Mouse (Mus musculus): ENCODE data around the gene Capn2. TPM values are rescaled to one million over a fixed set of nuclear protein-coding genes. Genes with fewer than 3 reads are reported as not detected.

The Capn2 gene
- polyA plus RNA-seq (2015; fragmentation: Nextera tagmentation; extraction: Ambion mirVana), result 135 and 149 TPM in 2 replicates

DNA sequence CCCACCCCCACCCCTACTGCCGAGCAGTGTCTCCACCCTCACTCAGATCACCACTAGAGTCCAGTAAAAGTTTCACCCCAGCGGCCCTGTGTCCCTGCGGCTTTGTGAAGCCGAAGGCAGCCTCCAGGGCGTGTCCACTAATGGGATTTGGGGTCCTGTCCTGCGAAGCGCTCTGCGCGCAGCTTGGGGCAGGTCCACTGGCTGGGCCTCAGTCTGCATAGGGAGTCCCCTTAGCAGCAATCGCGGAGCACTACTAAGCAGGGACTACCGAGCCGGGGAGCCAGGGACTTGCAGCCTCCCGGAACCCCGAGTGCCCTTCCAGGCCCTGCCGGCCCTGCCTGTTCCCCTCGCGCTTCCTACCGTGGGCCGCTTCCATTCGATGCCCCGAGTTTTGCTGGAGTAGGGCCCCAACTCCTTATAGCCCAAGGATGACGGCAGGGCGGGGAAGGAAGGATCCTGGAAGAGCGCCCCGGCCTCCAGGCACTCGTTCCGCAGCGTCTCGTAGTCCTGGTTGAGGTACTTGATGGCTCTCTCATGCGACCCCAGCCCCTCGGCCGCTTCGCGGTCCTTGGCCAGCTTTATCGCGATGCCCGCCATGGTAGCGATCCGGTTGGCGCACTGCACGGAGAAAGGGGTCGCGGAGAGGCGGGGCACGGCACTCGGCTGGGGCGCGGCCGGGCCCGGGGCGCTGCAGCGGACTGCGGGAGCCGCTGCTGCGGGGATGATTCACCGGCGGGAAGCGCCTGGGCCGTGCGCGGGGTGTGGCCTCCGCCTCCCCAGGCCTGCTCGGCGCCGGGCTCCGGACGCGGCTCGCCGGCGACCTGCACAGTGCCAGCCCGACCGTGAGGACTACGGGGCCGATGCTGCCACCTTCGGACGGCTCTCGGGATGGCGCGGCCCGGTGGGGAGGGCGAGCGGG is at the start of gene Capn2:
Capn2 (minus strand) TSS at position 851 of the 919 bp plus-strand sequence.
- ATAC-seq, result peak; percentile 89
- no peak for TF ChIP-seq EP300 (IDR thresholded peaks at IDR 0.05)
- TF ChIP-seq CTCF (IDR thresholded peaks at IDR 0.05), result peak; percentile 82
- Histone ChIP-seq H3K4me2 (replicated peaks; ENCODE audit: low read depth, low read length) (peak within 1 kb of the TSS; percentile 87), H3K36me3 (ENCODE audit: insufficient read depth, low read length) (no peaks in the 10 kb centered on the region), H3K9ac (replicated peaks; ENCODE audit: low read depth) (peak within 1 kb of the TSS; percentile 91), H3K27me3 (replicated peaks; ENCODE audit: insufficient read depth, low read length) (no peaks in the 10 kb centered on the region), H3K27ac (ENCODE audit: low read length) (peak within 1 kb of the TSS; percentile 95), H3K9me3 (ENCODE audit: low read length) (no peaks in the 10 kb centered on the region), H3K4me1 (ENCODE audit: insufficient read depth, low read depth, low read length) (peaks cover 19% of the 10 kb centered on the region), H3K4me3 (ENCODE audit: low read depth, low read length) (peak within 1 kb of the TSS; percentile 82)
- peak; percentile 93 for DNase-seq (ENCODE audit: low spot score)
- under 1% methylated on average over 69 of the region's 84 CpGs for WGBS

DNA sequence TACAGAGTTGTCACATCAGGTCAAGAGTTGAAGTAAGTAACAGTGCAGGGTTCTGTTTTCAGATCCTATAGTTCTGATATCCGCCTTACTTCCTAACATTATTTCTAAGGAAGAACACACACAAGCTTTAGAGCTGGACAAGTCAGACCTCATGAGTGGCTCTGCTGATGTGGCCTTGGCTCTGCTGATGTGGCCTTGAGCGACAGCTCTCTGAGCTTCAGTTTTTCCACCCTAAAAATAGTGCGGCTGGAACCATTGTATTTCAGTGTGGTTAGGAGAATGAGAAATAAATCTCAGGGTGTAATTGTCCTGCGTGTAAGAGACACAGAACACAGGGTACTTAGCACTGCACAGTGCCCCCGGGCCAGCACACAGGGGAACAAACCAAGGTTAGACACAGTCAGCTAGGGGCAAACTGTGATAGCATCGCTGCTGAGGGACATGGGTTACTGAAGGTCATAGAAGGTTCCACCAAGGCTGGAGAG is 48.0 kb upstream of the Capn2 start:
- ATAC-seq, result no peak
- Histone ChIP-seq H3K36me3 (ENCODE audit: insufficient read depth, low read length) (no peaks in the 10 kb centered on the region), H3K9me3 (ENCODE audit: low read length) (no peaks in the 10 kb centered on the region), H3K4me3 (ENCODE audit: low read depth, low read length) (no peak overlapping the region), H3K4me2 (replicated peaks; ENCODE audit: low read depth, low read length) (no peak overlapping the region), H3K9ac (replicated peaks; ENCODE audit: low read depth) (no peak overlapping the region), H3K27me3 (replicated peaks; ENCODE audit: insufficient read depth, low read length) (no peaks in the 10 kb centered on the region), H3K4me1 (ENCODE audit: insufficient read depth, low read depth, low read length) (0 out of 2 replicates have a peak, but pooled peaks cover 3% of the 10 kb centered on the region), H3K27ac (ENCODE audit: low read length) (no peak overlapping the region)
- WGBS, result 85% methylated on average over 6 of the region's 6 CpGs
- TF ChIP-seq EP300 (IDR thresholded peaks at IDR 0.05), result no peak
- TF ChIP-seq CTCF (IDR thresholded peaks at IDR 0.05), result no peak
- DNase-seq (ENCODE audit: low spot score), result no peak

DNA sequence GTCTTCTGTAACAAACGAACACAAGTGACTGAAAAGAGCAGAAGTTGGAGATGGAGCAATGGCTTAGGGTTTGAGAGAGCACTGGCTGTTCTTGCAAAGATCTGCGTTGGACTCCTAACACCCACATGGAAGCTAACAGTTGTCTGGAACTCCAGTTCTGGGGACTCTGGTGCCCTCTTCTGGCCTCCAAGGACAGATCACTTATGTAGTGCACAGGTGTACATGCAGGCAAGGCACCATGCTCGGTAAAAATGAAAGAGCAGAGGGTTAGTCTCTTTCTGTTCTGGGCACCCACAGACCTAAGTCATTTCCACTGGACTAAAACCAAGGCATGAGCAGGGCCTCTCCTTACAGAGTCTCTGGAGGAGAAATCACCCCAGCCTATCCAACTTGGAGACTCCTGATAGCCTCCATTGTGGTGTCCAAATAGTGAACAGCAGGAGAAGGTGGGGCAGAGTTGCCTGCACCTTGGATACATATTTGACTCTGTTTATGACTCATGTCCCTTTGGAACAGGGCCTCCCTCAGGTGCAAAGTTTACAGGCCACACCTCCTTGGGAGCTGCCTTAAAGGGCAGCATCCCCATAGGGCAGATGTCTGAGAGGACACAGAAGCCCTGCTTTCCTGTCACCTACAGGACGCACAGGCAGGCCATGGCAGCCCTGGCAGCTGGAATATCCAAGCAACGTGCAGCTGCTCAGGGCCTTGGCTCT is 47.2 kb upstream of the Capn2 start, which contains the start of gene Capn8:
Capn8 (plus strand) TSS at position 600 of the 713 bp plus-strand sequence.
- ATAC-seq (peak; percentile 12; the same call in 1 of the 2 replicates), DNase-seq (ENCODE audit: low spot score) (peak; percentile 47)
- Histone ChIP-seq H3K27me3 (replicated peaks; ENCODE audit: insufficient read depth, low read length) (no peaks in the 10 kb centered on the region), H3K4me3 (ENCODE audit: low read depth, low read length) (no peak within 1 kb of the TSS), H3K9ac (replicated peaks; ENCODE audit: low read depth) (no peak within 1 kb of the TSS), H3K27ac (ENCODE audit: low read length) (no peak within 1 kb of the TSS), H3K9me3 (ENCODE audit: low read length) (no peaks in the 10 kb centered on the region), H3K4me1 (ENCODE audit: insufficient read depth, low read depth, low read length) (0 out of 2 replicates have a peak, but pooled peaks cover 3% of the 10 kb centered on the region), H3K36me3 (ENCODE audit: insufficient read depth, low read length) (no peaks in the 10 kb centered on the region), H3K4me2 (replicated peaks; ENCODE audit: low read depth, low read length) (no peak within 1 kb of the TSS)
- no peak for TF ChIP-seq EP300 (IDR thresholded peaks at IDR 0.05)
- TF ChIP-seq CTCF (IDR thresholded peaks at IDR 0.05), result peak; percentile 53
- WGBS, result 70% methylated on average over 5 of the region's 5 CpGs

DNA sequence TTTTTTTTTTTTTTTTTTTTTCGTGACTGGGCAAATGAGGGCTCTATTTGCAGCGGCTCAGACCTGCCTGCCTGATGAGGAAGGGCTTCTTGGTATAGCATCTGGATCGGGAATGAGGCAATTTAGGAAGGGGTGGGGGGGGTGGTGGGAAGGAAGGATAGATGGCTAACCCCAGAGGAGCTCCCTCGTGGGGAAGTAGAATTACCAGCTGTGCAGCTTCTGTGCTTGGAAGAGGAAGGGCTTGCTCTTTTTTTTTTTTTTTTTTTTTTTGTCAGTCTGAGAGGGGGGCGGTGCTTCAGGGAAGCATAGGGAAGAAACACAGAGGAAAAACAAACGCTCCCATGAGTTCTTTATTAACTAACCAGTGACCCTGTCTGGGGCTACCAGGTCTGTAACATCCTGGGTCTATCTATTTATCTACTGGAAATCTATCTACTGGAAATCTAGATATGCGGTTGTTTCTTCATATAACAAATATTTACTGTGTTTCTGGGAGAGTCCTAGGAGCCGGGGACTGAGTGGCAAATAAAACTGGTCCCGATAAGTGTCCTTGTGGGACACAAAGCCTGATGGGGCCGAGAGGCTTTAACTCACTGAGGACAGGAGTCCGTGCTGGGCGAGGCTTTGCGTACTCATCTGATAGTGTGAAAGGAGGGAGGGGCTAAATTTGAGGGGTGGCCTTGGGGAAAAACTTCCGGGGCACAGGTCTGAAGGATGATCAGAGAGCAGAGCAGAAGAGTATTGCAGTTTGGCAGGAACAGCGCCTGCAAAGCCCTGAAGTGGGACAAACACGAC is 45.4 kb upstream of the Capn2 start:
- WGBS, result 27% methylated on average over 16 of the region's 16 CpGs
- Histone ChIP-seq H3K27ac (ENCODE audit: low read length) (peak overlapping the region; percentile 44; the same call in 1 of the 2 replicates), H3K4me2 (replicated peaks; ENCODE audit: low read depth, low read length) (peak overlapping the region; percentile 22; the same call in 1 of the 2 replicates), H3K9me3 (ENCODE audit: low read length) (no peaks in the 10 kb centered on the region), H3K36me3 (ENCODE audit: insufficient read depth, low read length) (no peaks in the 10 kb centered on the region), H3K27me3 (replicated peaks; ENCODE audit: insufficient read depth, low read length) (no peaks in the 10 kb centered on the region), H3K4me1 (ENCODE audit: insufficient read depth, low read depth, low read length) (0 out of 2 replicates have a peak, but pooled peaks cover 3% of the 10 kb centered on the region), H3K4me3 (ENCODE audit: low read depth, low read length) (no peak overlapping the region), H3K9ac (replicated peaks; ENCODE audit: low read depth) (no peak overlapping the region)
- peak; percentile 78 for DNase-seq (ENCODE audit: low spot score)
- ATAC-seq, result peak; percentile 64
- no peak for TF ChIP-seq EP300 (IDR thresholded peaks at IDR 0.05)

DNA sequence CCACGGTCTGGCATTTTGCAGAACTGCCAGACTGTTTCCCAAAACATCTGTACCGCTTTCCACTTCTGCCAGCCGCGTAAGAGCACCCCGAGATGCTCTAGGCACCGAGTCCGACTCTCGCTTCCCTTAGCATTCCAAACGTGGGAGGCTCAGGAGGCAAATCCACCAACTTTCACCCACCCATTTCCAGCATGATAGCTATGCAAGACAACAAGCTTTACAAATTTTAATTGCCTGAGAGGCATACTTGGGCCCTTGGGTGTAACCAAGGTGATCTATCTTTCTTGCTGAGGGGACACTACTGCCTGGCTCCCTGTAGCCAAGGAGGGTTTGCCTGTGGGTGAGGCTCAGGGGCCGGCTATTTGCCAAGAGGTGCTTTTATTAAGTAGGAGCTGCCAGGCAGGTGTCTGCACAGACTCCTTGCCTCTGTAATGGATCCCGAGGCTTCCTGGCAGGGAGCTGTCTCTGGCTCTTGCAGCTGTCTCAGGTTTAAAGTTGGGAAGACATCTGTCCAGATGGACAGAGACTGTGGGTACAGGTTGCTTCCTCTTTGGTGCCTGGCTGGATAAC is 44.6 kb upstream of the Capn2 start:
- Histone ChIP-seq H3K9me3 (ENCODE audit: low read length) (no peaks in the 10 kb centered on the region), H3K9ac (replicated peaks; ENCODE audit: low read depth) (no peak overlapping the region), H3K27ac (ENCODE audit: low read length) (peak overlapping the region; percentile 38; the same call in 1 of the 2 replicates), H3K4me1 (ENCODE audit: insufficient read depth, low read depth, low read length) (0 out of 2 replicates have a peak, but pooled peaks cover 3% of the 10 kb centered on the region), H3K27me3 (replicated peaks; ENCODE audit: insufficient read depth, low read length) (no peaks in the 10 kb centered on the region), H3K36me3 (ENCODE audit: insufficient read depth, low read length) (no peaks in the 10 kb centered on the region), H3K4me3 (ENCODE audit: low read depth, low read length) (no peak overlapping the region), H3K4me2 (replicated peaks; ENCODE audit: low read depth, low read length) (peak overlapping the region; percentile 22; the same call in 1 of the 2 replicates)
- TF ChIP-seq CTCF (IDR thresholded peaks at IDR 0.05) (no peak), EP300 (IDR thresholded peaks at IDR 0.05) (peak; percentile 60; the same call in 1 of the 2 replicates)
- ATAC-seq, result peak; percentile 27
- WGBS, result 58% methylated on average over 11 of the region's 11 CpGs
- peak; percentile 42 for DNase-seq (ENCODE audit: low spot score)
